Mouse (Mus musculus): ENCODE results near the gene Sgip1. TPM values are rescaled to one million over a fixed set of nuclear protein-coding genes. Genes with fewer than 3 reads are reported as not detected.

Sgip1 gene
- total and polyA plus RNA-seq, 2 experiments from 2014 or later = 51.4 to 78.0 TPM

- H3K4me1 ChIP-seq (ENCODE audit: insufficient read depth, low read length) = no peaks in the 10 kb centered on the region
- WGBS = 93% methylated on average over 5 of the region's 5 CpGs
- peaks cover 11% of the 10 kb centered on the region; the same call in 1 of the 2 replicates for H3K36me3 ChIP-seq (ENCODE audit: insufficient read depth, low read length)
- no peak overlapping the region for H3K4me3 ChIP-seq (ENCODE audit: low read depth, low read length)
- H3K4me2 ChIP-seq (ENCODE audit: low read depth, low read length, poor library complexity, severe bottlenecking) = no peak overlapping the region
- no peak for DNase-seq (ENCODE audit: low spot score)
- ATAC-seq (ENCODE audit: low FRiP score) = no peak
- H3K9me3 ChIP-seq (ENCODE audit: low read length) = no peaks in the 10 kb centered on the region
- no peaks in the 10 kb centered on the region for H3K27me3 ChIP-seq (ENCODE audit: insufficient read depth, low read length)
- H3K9ac ChIP-seq (replicated peaks; ENCODE audit: low read length, poor library complexity, severe bottlenecking) = no peak overlapping the region
- TF ChIP-seq CTCF (IDR thresholded peaks at IDR 0.05) = no peak
- H3K27ac ChIP-seq (ENCODE audit: low read depth, low read length) = no peak overlapping the region
Observed at GRCm38 (mm10) chr4:102959409-102959808, 218.3 kb downstream of the Sgip1 start.

GRCm38 (mm10) chr4:102964174-102964573 lies 223.1 kb downstream of the Sgip1 start:
- H3K4me1 ChIP-seq (ENCODE audit: insufficient read depth, low read length) = no peaks in the 10 kb centered on the region
- no peak overlapping the region for H3K4me3 ChIP-seq (ENCODE audit: low read depth, low read length)
- H3K27me3 ChIP-seq (ENCODE audit: insufficient read depth, low read length) = no peaks in the 10 kb centered on the region
- H3K4me2 ChIP-seq (ENCODE audit: low read depth, low read length, poor library complexity, severe bottlenecking) = no peak overlapping the region
- no peak overlapping the region for H3K9ac ChIP-seq (replicated peaks; ENCODE audit: low read length, poor library complexity, severe bottlenecking)
- no peak overlapping the region for H3K27ac ChIP-seq (ENCODE audit: low read depth, low read length)
- DNase-seq (ENCODE audit: low spot score) = no peak
- ATAC-seq (ENCODE audit: low FRiP score) = no peak
- WGBS = 81% methylated on average over 3 of the region's 3 CpGs
- TF ChIP-seq CTCF (IDR thresholded peaks at IDR 0.05) = no peak
- peaks cover 24% of the 10 kb centered on the region; the same call in 1 of the 2 replicates for H3K36me3 ChIP-seq (ENCODE audit: insufficient read depth, low read length)
- no peaks in the 10 kb centered on the region for H3K9me3 ChIP-seq (ENCODE audit: low read length)

- Histone ChIP-seq H3K4me3 (ENCODE audit: low read depth, low read length) (no peak overlapping the region), H3K27me3 (ENCODE audit: insufficient read depth, low read length) (no peaks in the 10 kb centered on the region), H3K27ac (ENCODE audit: low read depth, low read length) (no peak overlapping the region), H3K9ac (replicated peaks; ENCODE audit: low read length, poor library complexity, severe bottlenecking) (no peak overlapping the region), H3K36me3 (ENCODE audit: insufficient read depth, low read length) (peaks cover 18% of the 10 kb centered on the region; the same call in 1 of the 2 replicates), H3K4me2 (ENCODE audit: low read depth, low read length, poor library complexity, severe bottlenecking) (no peak overlapping the region), H3K4me1 (ENCODE audit: insufficient read depth, low read length) (no peaks in the 10 kb centered on the region), H3K9me3 (ENCODE audit: low read length) (no peaks in the 10 kb centered on the region)
- DNase-seq (ENCODE audit: low spot score) (no peak), ATAC-seq (ENCODE audit: low FRiP score) (no peak)
- 81% methylated on average over 15 of the region's 15 CpGs for WGBS
- TF ChIP-seq CTCF (IDR thresholded peaks at IDR 0.05) = no peak
Observed at GRCm38 (mm10) chr4:102967811-102968210, 226.7 kb downstream of the Sgip1 start.

GRCm38 (mm10) chr4:102969599-102969998 lies 228.5 kb downstream of the Sgip1 start:
- ATAC-seq (ENCODE audit: low FRiP score) = no peak
- DNase-seq (ENCODE audit: low spot score) = no peak
- H3K27ac ChIP-seq (ENCODE audit: low read depth, low read length) = no peak overlapping the region
- no peaks in the 10 kb centered on the region for H3K27me3 ChIP-seq (ENCODE audit: insufficient read depth, low read length)
- H3K4me3 ChIP-seq (ENCODE audit: low read depth, low read length) = no peak overlapping the region
- no peak overlapping the region for H3K9ac ChIP-seq (replicated peaks; ENCODE audit: low read length, poor library complexity, severe bottlenecking)
- WGBS = 87% methylated on average over 5 of the region's 5 CpGs
- H3K36me3 ChIP-seq (ENCODE audit: insufficient read depth, low read length) = peaks cover 18% of the 10 kb centered on the region; the same call in 1 of the 2 replicates
- H3K9me3 ChIP-seq (ENCODE audit: low read length) = no peaks in the 10 kb centered on the region
- no peak overlapping the region for H3K4me2 ChIP-seq (ENCODE audit: low read depth, low read length, poor library complexity, severe bottlenecking)
- H3K4me1 ChIP-seq (ENCODE audit: insufficient read depth, low read length) = no peaks in the 10 kb centered on the region
- no peak for TF ChIP-seq CTCF (IDR thresholded peaks at IDR 0.05)

- ATAC-seq (ENCODE audit: low FRiP score) (no peak), DNase-seq (ENCODE audit: low spot score) (no peak)
- no peaks in the 10 kb centered on the region for H3K9me3 ChIP-seq (ENCODE audit: low read length)
- H3K27me3 ChIP-seq (ENCODE audit: insufficient read depth, low read length) = no peaks in the 10 kb centered on the region
- no peaks in the 10 kb centered on the region for H3K4me1 ChIP-seq (ENCODE audit: insufficient read depth, low read length)
- no peak overlapping the region for H3K9ac ChIP-seq (replicated peaks; ENCODE audit: low read length, poor library complexity, severe bottlenecking)
- H3K27ac ChIP-seq (ENCODE audit: low read depth, low read length) = no peak overlapping the region
- TF ChIP-seq CTCF (IDR thresholded peaks at IDR 0.05) = no peak
- peaks cover 15% of the 10 kb centered on the region; the same call in 1 of the 2 replicates for H3K36me3 ChIP-seq (ENCODE audit: insufficient read depth, low read length)
- 77% methylated on average over 5 of the region's 5 CpGs for WGBS
- H3K4me3 ChIP-seq (ENCODE audit: low read depth, low read length) = no peak overlapping the region
- no peak overlapping the region for H3K4me2 ChIP-seq (ENCODE audit: low read depth, low read length, poor library complexity, severe bottlenecking)
Observed at GRCm38 (mm10) chr4:102971159-102971558, 230.1 kb downstream of the Sgip1 start.

GRCm38 (mm10) chr4:102972071-102972470 lies 231.0 kb downstream of the Sgip1 start:
- DNase-seq (ENCODE audit: low spot score) = no peak
- no peak for ATAC-seq (ENCODE audit: low FRiP score)
- no peak overlapping the region for H3K4me2 ChIP-seq (ENCODE audit: low read depth, low read length, poor library complexity, severe bottlenecking)
- 72% methylated on average over 3 of the region's 3 CpGs for WGBS
- no peaks in the 10 kb centered on the region for H3K27me3 ChIP-seq (ENCODE audit: insufficient read depth, low read length)
- no peak overlapping the region for H3K9ac ChIP-seq (replicated peaks; ENCODE audit: low read length, poor library complexity, severe bottlenecking)
- H3K4me1 ChIP-seq (ENCODE audit: insufficient read depth, low read length) = no peaks in the 10 kb centered on the region
- no peaks in the 10 kb centered on the region for H3K9me3 ChIP-seq (ENCODE audit: low read length)
- peaks cover 9% of the 10 kb centered on the region; the same call in 1 of the 2 replicates for H3K36me3 ChIP-seq (ENCODE audit: insufficient read depth, low read length)
- no peak overlapping the region for H3K4me3 ChIP-seq (ENCODE audit: low read depth, low read length)
- TF ChIP-seq CTCF (IDR thresholded peaks at IDR 0.05) = no peak
- H3K27ac ChIP-seq (ENCODE audit: low read depth, low read length) = no peak overlapping the region

Data from midbrain, postnatal 0 days (tissue).